Mouse (Mus musculus) hindbrain, embryonic 15.5 days (tissue): ENCODE measurements around the gene Plac1. TPM values are rescaled to one million over a fixed set of nuclear protein-coding genes. Genes with fewer than 3 reads are reported as not detected.
"Not testable (repeated sequence)": the region's sequence is repeated elsewhere in the genome, so short reads cannot be mapped to it uniquely, and the experiment has no call there.

Source experiments
- ATAC-seq: fragments of 200-750 bp; cut with Nextera tagmentation; 2 replicates; pipeline ENCODE4 v1.8.0; 2017; ENCODE audit warnings: low read depth, moderate number of reproducible peaks, moderate TSS enrichment; ENCODE audit not compliant: low FRiP score
- H3K27ac ChIP-seq: fragments of 300-500 bp; sonication (generic); replicated peaks from 2 replicates; pipeline ENCODE4 v1.5.1; 2015; ENCODE audit warnings: mild to moderate bottlenecking, inconsistent platforms
- H3K27me3 ChIP-seq: fragments of 300-500 bp; sonication (generic); 2 replicates; pipeline ENCODE4 v1.6.1; 2015; ENCODE audit warnings: control low read depth, inconsistent platforms
- H3K36me3 ChIP-seq: fragments of 300-500 bp; sonication (generic); 2 replicates; pipeline ENCODE4 v1.6.1; 2015; ENCODE audit warnings: control low read depth, inconsistent platforms
- H3K4me1 ChIP-seq: fragments of 300-500 bp; sonication (generic); replicated peaks from 2 replicates; pipeline ENCODE4 v1.6.1; 2015; ENCODE audit warnings: control low read depth, inconsistent platforms
- H3K4me2 ChIP-seq: fragments of 300-500 bp; sonication (generic); 2 replicates; pipeline ENCODE4 v1.6.1; 2015; ENCODE audit warnings: moderate library complexity, mild to moderate bottlenecking, inconsistent platforms
- H3K4me3 ChIP-seq: fragments of 300-500 bp; sonication (generic); 2 replicates; pipeline ENCODE4 v1.5.1; 2015; ENCODE audit warnings: mild to moderate bottlenecking, inconsistent platforms
- H3K9ac ChIP-seq: fragments of 300-500 bp; sonication (generic); 2 replicates; pipeline ENCODE4 v1.6.1; 2015; ENCODE audit warnings: inconsistent platforms
- H3K9me3 ChIP-seq: fragments of 300-500 bp; sonication (generic); 2 replicates; pipeline ENCODE4 v1.6.1; 2016; ENCODE audit warnings: control low read depth, inconsistent platforms
- WGBS: fragments of 180-500 bp; shearing (Covaris S2); methylation state at CpG from one replicate; pipeline ENCODE4 v1.1.7; 2015; 5-methylcytosine and 5-hydroxymethylcytosine counted together
- polyA plus RNA-seq: library from polyadenylated mRNA; unstranded; fragments of >200 nt; fragmentation: Nextera tagmentation; extraction: Ambion mirVana; gene quantifications from 2 replicates; pipeline ENCODE4 v1.2.1, GENCODE M21; 2015

Plac1 gene
- polyA plus RNA-seq: 0.53 and 0.58 TPM in 2 replicates

- Histone ChIP-seq H3K4me2 (no peak within 1 kb of the TSS), H3K9ac (no peak within 1 kb of the TSS), H3K36me3 (no peaks in the 10 kb centered on the region), H3K27ac (no peak within 1 kb of the TSS), H3K4me1 (no peaks in the 10 kb centered on the region), H3K4me3 (no peak within 1 kb of the TSS), H3K9me3 (no peaks in the 10 kb centered on the region), H3K27me3 (no peaks in the 10 kb centered on the region)
- 74% methylated on average over 4 of the region's 4 CpGs for WGBS
- ATAC-seq: no peak
Observed at GRCm38 (mm10) chrX:53240011-53240410, at the start of gene Plac1. Gene Plac1, minus strand, starts transcription at chrX:53240111.

- H3K4me2 ChIP-seq: no peak overlapping the region
- H3K36me3 ChIP-seq: no peaks in the 10 kb centered on the region
- no peak overlapping the region for H3K4me3 ChIP-seq
- H3K4me1 ChIP-seq: no peaks in the 10 kb centered on the region
- 82% methylated on average over 5 of the region's 5 CpGs for WGBS
- no peak overlapping the region for H3K9ac ChIP-seq
- H3K27ac ChIP-seq: no peak overlapping the region
- no peak for ATAC-seq
- no peaks in the 10 kb centered on the region for H3K9me3 ChIP-seq
- no peaks in the 10 kb centered on the region for H3K27me3 ChIP-seq
Observed at GRCm38 (mm10) chrX:53287924-53288323, 48.0 kb upstream of the Plac1 start.

GRCm38 (mm10) chrX:53273124-53273523 is 33.2 kb upstream of the Plac1 start, which contains the start of gene Fam122c:
Gene Fam122c, plus strand, starts transcription at chrX:53273424.
- no peak within 1 kb of the TSS for H3K4me2 ChIP-seq
- no peak within 1 kb of the TSS for H3K4me3 ChIP-seq
- 48% methylated on average over 1 of the region's 1 CpGs for WGBS
- H3K27me3 ChIP-seq: no peaks in the 10 kb centered on the region
- H3K4me1 ChIP-seq: no peaks in the 10 kb centered on the region
- H3K27ac ChIP-seq: no peak within 1 kb of the TSS
- H3K9me3 ChIP-seq: no peaks in the 10 kb centered on the region
- no peaks in the 10 kb centered on the region for H3K36me3 ChIP-seq
- ATAC-seq: no peak
- no peak within 1 kb of the TSS for H3K9ac ChIP-seq

GRCm38 (mm10) chrX:53271628-53272027 is 31.7 kb upstream of the Plac1 start:
- H3K4me1 ChIP-seq, ATAC-seq, H3K27me3 ChIP-seq, H3K9ac ChIP-seq, H3K36me3 ChIP-seq, H3K4me3 ChIP-seq, H3K9me3 ChIP-seq, H3K27ac ChIP-seq, H3K4me2 ChIP-seq: not testable (repeated sequence)
- WGBS: 77% methylated on average over 3 of the region's 3 CpGs

GRCm38 (mm10) chrX:53270063-53270432 is 30.1 kb upstream of the Plac1 start:
- peak overlapping the region; percentile 76 for H3K4me2 ChIP-seq
- peak overlapping the region; percentile 60 for H3K4me3 ChIP-seq
- H3K27ac ChIP-seq: no peak overlapping the region
- no peaks in the 10 kb centered on the region for H3K27me3 ChIP-seq
- 19% methylated on average over 10 of the region's 10 CpGs for WGBS
- H3K36me3 ChIP-seq: no peaks in the 10 kb centered on the region
- peak; percentile 41 for ATAC-seq
- H3K9ac ChIP-seq: no peak overlapping the region
- H3K9me3 ChIP-seq: no peaks in the 10 kb centered on the region
- no peaks in the 10 kb centered on the region for H3K4me1 ChIP-seq

GRCm38 (mm10) chrX:53269289-53270062 is 29.6 kb upstream of the Plac1 start, which contains the start of gene Fam122b:
Gene Fam122b, minus strand, starts transcription at chrX:53269805.
- Histone ChIP-seq H3K36me3 (no peaks in the 10 kb centered on the region), H3K4me3 (peak within 1 kb of the TSS; percentile 60), H3K9me3 (no peaks in the 10 kb centered on the region), H3K9ac (peak within 1 kb of the TSS; percentile 57), H3K27me3 (no peaks in the 10 kb centered on the region), H3K4me2 (peak within 1 kb of the TSS; percentile 76), H3K4me1 (no peaks in the 10 kb centered on the region), H3K27ac (peak within 1 kb of the TSS; percentile 74)
- peak; percentile 94 for ATAC-seq
- 24% methylated on average over 36 of the region's 40 CpGs for WGBS

- Histone ChIP-seq H3K4me3 (peak overlapping the region; percentile 60), H3K4me1 (no peaks in the 10 kb centered on the region), H3K27ac (peak overlapping the region; percentile 74; the same call in 1 of the 2 replicates), H3K9me3 (no peaks in the 10 kb centered on the region), H3K36me3 (no peaks in the 10 kb centered on the region), H3K9ac (peak overlapping the region; percentile 57; the same call in 1 of the 2 replicates), H3K4me2 (peak overlapping the region; percentile 76), H3K27me3 (no peaks in the 10 kb centered on the region)
- peak; percentile 91 for ATAC-seq
- WGBS: 30% methylated on average over 10 of the region's 10 CpGs
Observed at GRCm38 (mm10) chrX:53268856-53269255, 28.9 kb upstream of the Plac1 start.

GRCm38 (mm10) chrX:53266186-53266585 is 26.3 kb upstream of the Plac1 start:
- no peaks in the 10 kb centered on the region for H3K9me3 ChIP-seq
- no peak overlapping the region for H3K27ac ChIP-seq
- H3K27me3 ChIP-seq: no peaks in the 10 kb centered on the region
- no peak overlapping the region for H3K4me3 ChIP-seq
- WGBS: 78% methylated on average over 9 of the region's 9 CpGs
- no peak overlapping the region for H3K9ac ChIP-seq
- H3K4me2 ChIP-seq: no peak overlapping the region
- no peaks in the 10 kb centered on the region for H3K36me3 ChIP-seq
- no peak for ATAC-seq
- no peaks in the 10 kb centered on the region for H3K4me1 ChIP-seq

- no peak overlapping the region for H3K27ac ChIP-seq
- H3K9me3 ChIP-seq: no peaks in the 10 kb centered on the region
- H3K27me3 ChIP-seq: no peaks in the 10 kb centered on the region
- no peak overlapping the region for H3K4me2 ChIP-seq
- H3K9ac ChIP-seq: no peak overlapping the region
- no peak overlapping the region for H3K4me3 ChIP-seq
- H3K36me3 ChIP-seq: no peaks in the 10 kb centered on the region
- no peaks in the 10 kb centered on the region for H3K4me1 ChIP-seq
- ATAC-seq: no peak
Observed at GRCm38 (mm10) chrX:53255195-53255594, 15.3 kb upstream of the Plac1 start.

GRCm38 (mm10) chrX:53237971-53238370 is 1.9 kb downstream of the Plac1 start:
- no peak overlapping the region for H3K4me2 ChIP-seq
- no peaks in the 10 kb centered on the region for H3K27me3 ChIP-seq
- H3K4me3 ChIP-seq: no peak overlapping the region
- no peaks in the 10 kb centered on the region for H3K9me3 ChIP-seq
- H3K36me3 ChIP-seq: no peaks in the 10 kb centered on the region
- H3K27ac ChIP-seq: no peak overlapping the region
- ATAC-seq: no peak
- no peaks in the 10 kb centered on the region for H3K4me1 ChIP-seq
- WGBS: 13% methylated on average over 2 of the region's 2 CpGs
- H3K9ac ChIP-seq: no peak overlapping the region

GRCm38 (mm10) chrX:53236404-53236803 is 3.5 kb downstream of the Plac1 start:
- WGBS: 40% methylated on average over 6 of the region's 7 CpGs
- H3K4me3 ChIP-seq: no peak overlapping the region
- no peaks in the 10 kb centered on the region for H3K36me3 ChIP-seq
- no peak overlapping the region for H3K9ac ChIP-seq
- no peak overlapping the region for H3K4me2 ChIP-seq
- no peak for ATAC-seq
- no peaks in the 10 kb centered on the region for H3K9me3 ChIP-seq
- H3K27ac ChIP-seq: no peak overlapping the region
- H3K4me1 ChIP-seq: no peaks in the 10 kb centered on the region
- no peaks in the 10 kb centered on the region for H3K27me3 ChIP-seq

GRCm38 (mm10) chrX:53233689-53234088 is 6.2 kb downstream of the Plac1 start:
- no peak for ATAC-seq
- H3K4me3 ChIP-seq: no peak overlapping the region
- WGBS: 37% methylated on average over 4 of the region's 4 CpGs
- no peaks in the 10 kb centered on the region for H3K36me3 ChIP-seq
- H3K4me2 ChIP-seq: no peak overlapping the region
- H3K27me3 ChIP-seq: no peaks in the 10 kb centered on the region
- no peaks in the 10 kb centered on the region for H3K4me1 ChIP-seq
- no peak overlapping the region for H3K9ac ChIP-seq
- H3K9me3 ChIP-seq: no peaks in the 10 kb centered on the region
- H3K27ac ChIP-seq: no peak overlapping the region
